Mouse (Mus musculus) C2C12 (cell line): ENCODE measurements around the gene Tlcd1. TPM values are rescaled to one million over a fixed set of nuclear protein-coding genes. Genes with fewer than 3 reads are reported as not detected.

Experiments used
- H3K27me3 ChIP-seq: one replicate; pipeline ENCODE4 v1.6.1; 2011; ENCODE audit not compliant: control insufficient read depth, insufficient read depth, insufficient read length
- H3K36me3 ChIP-seq: one replicate; pipeline ENCODE4 v1.6.1; 2011; ENCODE audit not compliant: control insufficient read depth, insufficient read depth
- H3K4me3 ChIP-seq: one replicate; pipeline ENCODE4 v1.5.1; 2011; ENCODE audit warnings: mild to moderate bottlenecking, control low read depth; ENCODE audit not compliant: poor library complexity, insufficient read depth, severe bottlenecking
- H3K79me2 ChIP-seq: one replicate; pipeline ENCODE4 v1.6.1; 2011; ENCODE audit not compliant: control insufficient read depth, insufficient read depth
- H3K79me3 ChIP-seq: one replicate; pipeline ENCODE4 v1.6.1; 2011; ENCODE audit warnings: low read depth, control low read depth
- H3ac ChIP-seq: one replicate; pipeline ENCODE3; 2011; ENCODE audit warnings: low read depth; ENCODE audit not compliant: control insufficient read depth, insufficient read length
- CEBPB ChIP-seq: IDR thresholded peaks from one replicate; pipeline ENCODE4 v1.6.1; 2011; ENCODE audit warnings: low read depth, mild to moderate bottlenecking, control low read depth, moderate library complexity
- CTCF ChIP-seq: IDR thresholded peaks from one replicate; pipeline ENCODE4 v1.5.1; 2011; ENCODE audit not compliant: control insufficient read depth, insufficient read depth, insufficient read length
- FOSL1 ChIP-seq: IDR thresholded peaks from one replicate; pipeline ENCODE4 v1.8.0; 2011; ENCODE audit warnings: mild to moderate bottlenecking, low read length; ENCODE audit not compliant: poor library complexity, insufficient read depth, severe bottlenecking
- MAX ChIP-seq: IDR thresholded peaks from one replicate; pipeline ENCODE4 v1.6.1; 2011; ENCODE audit warnings: mild to moderate bottlenecking, control low read depth
- MYOD1 ChIP-seq: IDR thresholded peaks from one replicate; pipeline ENCODE4 v1.6.1; 2011; ENCODE audit warnings: low read depth; ENCODE audit not compliant: control insufficient read depth, insufficient read length
- MYOG ChIP-seq: IDR thresholded peaks from one replicate; pipeline ENCODE4 v1.6.1; 2011; ENCODE audit not compliant: control insufficient read depth, insufficient read length; ENCODE audit errors: extremely low read depth
- USF1 ChIP-seq: IDR thresholded peaks from one replicate; pipeline ENCODE4 v1.6.1; 2011; ENCODE audit warnings: low read depth, mild to moderate bottlenecking, control low read depth, moderate library complexity
- polyA plus RNA-seq: library from polyadenylated mRNA; unstranded; fragments of >200 nt; fragmentation: generic; extraction: Trizol; gene quantifications from one replicate; pipeline ENCODE4 v1.2.1, GENCODE M21; 2012; ENCODE audit warnings: missing spikeins

Gene Tlcd1
- polyA plus RNA-seq, 1 experiment, result 15.9 TPM

- no peaks in the 10 kb centered on the region for H3K27me3 ChIP-seq
- H3K79me2 ChIP-seq, result peaks cover 5% of the 10 kb centered on the region
- H3K79me3 ChIP-seq, result no peaks in the 10 kb centered on the region
- peaks cover 72% of the 10 kb centered on the region for H3K36me3 ChIP-seq
- H3K4me3 ChIP-seq, result no peak overlapping the region
- no peak overlapping the region for H3ac ChIP-seq
- TF ChIP-seq MYOD1 (no peak), USF1 (peak; percentile 36)
Observed at GRCm38 (mm10) chr11:78146707-78147543, 29.6 kb upstream of the Tlcd1 start.

- Histone ChIP-seq H3K27me3 (no peaks in the 10 kb centered on the region), H3K79me2 (no peaks in the 10 kb centered on the region), H3K79me3 (no peaks in the 10 kb centered on the region), H3K36me3 (peaks cover 83% of the 10 kb centered on the region), H3ac (no peak overlapping the region), H3K4me3 (no peak overlapping the region)
- no peak for TF ChIP-seq MYOD1
- no peak for TF ChIP-seq MYOG
- no peak for TF ChIP-seq CTCF
- no peak for TF ChIP-seq USF1
- no peak for TF ChIP-seq FOSL1
- TF ChIP-seq CEBPB, result no peak
- TF ChIP-seq MAX, result no peak
Observed at GRCm38 (mm10) chr11:78151161-78151560, 25.4 kb upstream of the Tlcd1 start.

DNA sequence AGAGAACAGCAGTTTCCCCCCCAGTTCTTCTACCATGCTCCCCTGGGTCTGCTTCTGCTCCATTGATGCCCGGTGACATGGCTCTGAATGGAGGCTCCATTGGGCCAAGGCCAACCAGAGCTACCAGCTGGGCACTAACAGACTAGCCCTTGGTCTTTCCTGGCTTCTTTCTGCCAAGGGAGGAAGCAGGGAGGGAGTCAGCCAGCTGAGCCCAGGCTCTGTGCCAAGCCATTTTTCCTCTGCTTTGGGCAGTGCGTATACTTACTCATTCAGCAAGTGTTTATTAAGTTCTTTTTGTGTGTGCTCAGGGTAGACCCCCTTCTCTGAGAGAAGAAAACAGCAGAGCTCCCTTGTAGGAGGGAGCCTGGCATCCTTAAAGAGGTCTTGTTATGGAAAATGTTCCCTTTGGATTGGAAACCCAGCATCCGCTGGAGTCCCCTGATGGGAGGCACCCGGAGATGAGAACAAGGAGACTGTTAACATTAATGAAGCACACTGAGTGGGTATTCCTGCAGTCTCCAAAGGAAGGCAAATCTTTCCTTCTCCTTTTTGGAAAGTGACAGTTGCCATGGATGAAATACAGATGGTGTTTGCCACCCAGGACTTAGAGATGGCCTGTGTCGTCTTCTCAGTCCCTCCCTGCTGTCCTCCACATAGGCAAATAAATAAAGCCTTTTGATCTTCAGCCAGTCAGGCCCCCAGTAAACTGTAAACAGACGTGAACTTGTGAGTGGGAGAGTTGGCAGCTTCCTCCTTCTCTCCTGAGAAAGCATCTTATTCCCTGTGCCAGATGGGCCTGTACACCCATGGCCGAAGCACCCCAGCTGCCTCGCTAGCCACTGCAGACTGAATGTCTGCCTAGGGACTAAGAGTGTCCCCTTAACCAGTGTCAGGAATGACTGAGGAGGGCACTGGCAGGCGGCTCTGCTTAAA, 23.9 kb upstream of the Tlcd1 start:
- Histone ChIP-seq H3K79me3 (peaks cover 3% of the 10 kb centered on the region), H3K27me3 (no peaks in the 10 kb centered on the region), H3K4me3 (no peak overlapping the region), H3ac (no peak overlapping the region), H3K79me2 (peaks cover 7% of the 10 kb centered on the region), H3K36me3 (peaks cover 90% of the 10 kb centered on the region)
- TF ChIP-seq MYOD1 (no peak), MYOG (no peak)

- H3K4me3 ChIP-seq, result no peak overlapping the region
- TF ChIP-seq FOSL1, result no peak
- TF ChIP-seq MYOG, result no peak
- no peak for TF ChIP-seq MAX
- TF ChIP-seq MYOD1, result no peak
- H3ac ChIP-seq, result no peak overlapping the region
- H3K79me2 ChIP-seq, result peaks cover 20% of the 10 kb centered on the region
- H3K79me3 ChIP-seq, result peaks cover 10% of the 10 kb centered on the region
- no peaks in the 10 kb centered on the region for H3K27me3 ChIP-seq
- H3K36me3 ChIP-seq, result peaks cover 90% of the 10 kb centered on the region
Observed at GRCm38 (mm10) chr11:78153778-78154177, 22.7 kb upstream of the Tlcd1 start.

- Histone ChIP-seq H3K79me2 (peaks cover 22% of the 10 kb centered on the region), H3K79me3 (peaks cover 11% of the 10 kb centered on the region), H3ac (no peak overlapping the region), H3K4me3 (no peak overlapping the region), H3K36me3 (peaks cover 92% of the 10 kb centered on the region), H3K27me3 (no peaks in the 10 kb centered on the region)
- no peak for TF ChIP-seq CTCF
- TF ChIP-seq MAX, result no peak
- no peak for TF ChIP-seq USF1
- TF ChIP-seq FOSL1, result no peak
- TF ChIP-seq CEBPB, result no peak
- TF ChIP-seq MYOG, result no peak
- no peak for TF ChIP-seq MYOD1
Observed at GRCm38 (mm10) chr11:78155674-78156073, 20.8 kb upstream of the Tlcd1 start.
